Mouse (Mus musculus) kidney, adult 8-10 months (tissue): ENCODE data around the gene Fcho1.
A peak's percentile ranks its signal among the peaks of the same experiment; 100 is the strongest.
"Not testable (repeated sequence)": the region's sequence is repeated elsewhere in the genome, so short reads cannot be mapped to it uniquely, and the experiment has no call there.

Experiments
- DNase-seq, 2 experiments: peaks; one replicate each; pipeline ENCODE4 v3.0.0; 2022

The Fcho1 gene

GRCm38 (mm10) chr8:71717096-71717495 is 8.4 kb downstream of the Fcho1 start:
- DNase-seq = no peak

GRCm38 (mm10) chr8:71716561-71717053 is 8.9 kb downstream of the Fcho1 start:
- no peak for DNase-seq

GRCm38 (mm10) chr8:71715531-71715930 is 10.0 kb downstream of the Fcho1 start:
- DNase-seq = no peak

GRCm38 (mm10) chr8:71711574-71711973 is 13.9 kb downstream of the Fcho1 start:
- DNase-seq = no peak

- DNase-seq = peak; percentile 70 to 87
Observed at GRCm38 (mm10) chr8:71709800-71710446, 15.6 kb downstream of the Fcho1 start.

- DNase-seq = no peak
Observed at GRCm38 (mm10) chr8:71709134-71709799, 16.2 kb downstream of the Fcho1 start.

- DNase-seq = peak in 1 of 2 experiments; percentile 59
Observed at GRCm38 (mm10) chr8:71707874-71708273, 17.6 kb downstream of the Fcho1 start.

GRCm38 (mm10) chr8:71703400-71703799 is 22.1 kb downstream of the Fcho1 start:
- not testable (repeated sequence) for DNase-seq

GRCm38 (mm10) chr8:71702923-71703322 is 22.6 kb downstream of the Fcho1 start:
- DNase-seq = no peak

- DNase-seq = no peak
Observed at GRCm38 (mm10) chr8:71702087-71702432, 23.5 kb downstream of the Fcho1 start.

- no peak for DNase-seq
Observed at GRCm38 (mm10) chr8:71701414-71702086, 24.0 kb downstream of the Fcho1 start, which contains the start of gene B3gnt3. Gene B3gnt3, minus strand, starts transcription at chr8:71701789.

- no peak for DNase-seq
Observed at GRCm38 (mm10) chr8:71700493-71701269, 24.8 kb downstream of the Fcho1 start.

- not testable (repeated sequence) for DNase-seq
Observed at GRCm38 (mm10) chr8:71695456-71695855, 30.1 kb downstream of the Fcho1 start.

GRCm38 (mm10) chr8:71693166-71694041 is 32.1 kb downstream of the Fcho1 start:
- no peak for DNase-seq

- DNase-seq = no peak
Observed at GRCm38 (mm10) chr8:71692509-71692908, 33.0 kb downstream of the Fcho1 start.

- no peak for DNase-seq
Observed at GRCm38 (mm10) chr8:71689028-71689427, 36.5 kb downstream of the Fcho1 start, which contains the start of gene Insl3. Gene Insl3, plus strand, starts transcription at chr8:71689214.

GRCm38 (mm10) chr8:71687616-71688015 is 37.9 kb downstream of the Fcho1 start:
- DNase-seq = no peak

- no peak for DNase-seq
Observed at GRCm38 (mm10) chr8:71686143-71686734, 39.3 kb downstream of the Fcho1 start.

GRCm38 (mm10) chr8:71685573-71685972 is 39.9 kb downstream of the Fcho1 start:
- DNase-seq = no peak

- DNase-seq = no peak
Observed at GRCm38 (mm10) chr8:71684701-71685100, 40.8 kb downstream of the Fcho1 start.

GRCm38 (mm10) chr8:71682832-71683231 is 42.7 kb downstream of the Fcho1 start:
- DNase-seq = no peak
